Mouse (Mus musculus): ENCODE data around the gene Gm49630.
"Not testable (repeated sequence)": the region's sequence is repeated elsewhere in the genome, so short reads cannot be mapped to it uniquely, and the experiment has no call there.

Gm49630 gene

GRCm38 (mm10) chr17:7366676-7367374 is 5.0 kb downstream of the Gm49630 start:
- not testable (repeated sequence) for DNase-seq

DNA sequence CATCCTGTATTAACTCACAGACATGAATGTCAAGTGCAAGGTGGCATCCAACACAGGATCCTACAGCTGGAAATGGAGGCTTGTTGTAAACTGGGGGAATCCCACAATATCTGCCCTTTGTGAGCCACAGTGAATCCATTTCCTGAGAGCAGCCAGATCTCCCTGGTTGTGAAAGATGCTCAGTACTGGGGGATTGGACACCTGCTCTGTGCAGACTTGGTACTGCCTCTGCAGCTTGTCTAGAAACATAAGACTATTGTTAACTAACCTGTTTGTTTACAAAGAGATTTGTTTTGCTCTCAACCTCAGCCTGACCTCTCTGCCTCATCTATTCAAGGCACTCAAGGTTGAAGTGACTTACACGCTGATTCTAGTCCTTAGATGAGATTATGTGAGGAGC is 5.5 kb downstream of the Gm49630 start:
- DNase-seq = not testable (repeated sequence)

DNA sequence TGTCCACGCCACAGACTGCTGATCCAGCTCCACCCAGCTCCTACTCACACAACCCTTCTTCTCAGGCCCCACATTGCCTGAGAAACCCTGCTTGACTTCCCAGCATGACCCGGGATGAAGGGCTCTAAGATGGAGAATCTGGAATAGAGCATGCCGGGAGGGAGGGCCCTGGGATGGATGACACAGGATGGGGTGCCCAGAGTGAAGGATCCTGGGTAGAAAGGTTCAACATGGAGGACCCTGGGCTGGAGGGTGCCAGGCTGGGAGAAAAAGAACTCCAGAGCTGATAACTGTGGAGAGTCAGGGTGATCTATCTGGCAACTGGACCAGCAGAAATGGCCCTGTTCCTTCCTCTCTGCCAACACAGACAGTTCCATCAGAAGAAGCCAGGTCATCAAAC is 6.2 kb downstream of the Gm49630 start:
- not testable (repeated sequence) for DNase-seq

GRCm38 (mm10) chr17:7360749-7361465 is 10.9 kb downstream of the Gm49630 start:
- peak; percentile 88 to 90 for DNase-seq

DNA sequence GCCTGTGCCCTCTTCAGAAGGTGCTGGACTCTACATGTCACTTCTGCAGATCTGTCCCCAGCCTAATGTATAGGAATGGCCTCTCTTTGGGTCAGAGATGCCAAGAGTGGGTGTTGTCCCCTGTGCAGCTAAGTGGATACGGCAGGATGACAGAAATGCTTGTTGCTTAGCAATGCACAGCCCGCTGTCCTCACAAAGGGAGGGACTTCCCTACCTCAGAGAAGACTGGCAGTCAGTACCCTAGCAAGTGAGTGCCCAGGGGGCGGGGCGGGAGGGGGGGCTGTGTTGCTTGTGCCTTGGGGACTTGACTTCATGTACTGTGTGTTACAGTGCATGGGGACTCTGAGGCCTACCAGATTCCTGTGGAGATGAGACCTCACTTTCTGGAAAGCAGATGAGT is 12.0 kb downstream of the Gm49630 start:
- DNase-seq = not testable (repeated sequence)

- DNase-seq = not testable (repeated sequence)
Observed at GRCm38 (mm10) chr17:7352596-7352995, 19.2 kb downstream of the Gm49630 start, which contains the start of gene Ttll2. TSS of gene Ttll2 (minus strand) at chr17:7352696.

DNA sequence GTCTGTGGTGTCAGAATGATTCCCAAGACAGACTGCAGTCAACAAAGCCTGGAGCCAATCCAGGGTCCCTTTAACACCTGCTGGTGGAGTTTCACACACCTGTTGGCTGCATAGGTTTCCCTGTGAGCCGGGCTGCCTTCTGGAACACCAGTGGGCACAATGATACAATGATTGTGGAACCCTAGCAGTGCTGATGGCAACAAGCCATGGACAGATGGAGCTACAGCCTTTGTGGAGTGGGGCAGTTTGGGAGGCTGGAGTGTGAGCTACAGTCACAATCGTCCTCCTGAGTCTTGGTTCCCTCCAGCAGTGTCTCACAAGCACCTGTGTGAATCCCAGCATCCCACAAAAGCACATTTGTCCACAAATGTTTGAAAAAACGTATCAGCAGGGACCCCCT is 23.0 kb downstream of the Gm49630 start:
- DNase-seq = peak; percentile 40 to 67

- DNase-seq = not testable (repeated sequence)
Observed at GRCm38 (mm10) chr17:7337381-7337780, 34.4 kb downstream of the Gm49630 start.

DNA sequence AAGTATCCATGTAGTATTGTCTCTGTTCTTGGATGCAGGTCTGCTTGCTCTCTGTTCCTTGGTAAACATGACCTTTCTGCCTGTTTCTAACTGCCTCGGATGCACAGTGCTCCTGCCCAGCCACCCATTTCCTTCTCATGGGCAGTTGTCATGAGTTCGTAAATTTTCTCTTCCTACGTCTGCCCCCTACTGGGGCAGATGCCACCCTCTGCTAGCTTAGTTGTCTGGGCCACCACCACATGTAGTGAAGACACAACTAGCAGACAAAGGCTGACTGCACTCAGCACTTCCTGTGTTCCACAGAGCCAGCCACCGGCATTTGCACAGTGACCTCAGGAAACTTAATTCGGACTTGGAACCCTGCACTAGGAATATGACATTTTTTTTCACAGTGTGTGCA is 39.0 kb downstream of the Gm49630 start:
- not testable (repeated sequence) for DNase-seq

DNA sequence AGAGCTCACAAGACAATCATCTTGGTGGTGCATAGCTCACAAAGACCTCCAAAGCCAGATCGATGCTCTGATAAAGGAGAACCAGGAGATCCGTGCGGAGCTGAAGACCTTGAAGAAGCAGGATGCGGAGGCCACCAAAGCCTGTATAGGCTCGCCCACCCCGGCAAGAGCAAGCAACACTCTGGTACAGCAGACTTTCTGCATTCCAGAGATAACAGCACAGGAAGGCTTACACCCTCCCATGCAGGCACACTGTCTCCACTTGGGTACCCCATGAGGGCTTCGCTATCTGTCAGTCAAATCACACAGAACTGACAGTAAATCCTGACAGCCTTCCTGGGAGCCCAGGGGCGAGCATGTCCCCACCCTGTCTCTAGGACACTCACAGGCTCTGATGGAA is 45.4 kb downstream of the Gm49630 start:
- not testable (repeated sequence) for DNase-seq

DNA sequence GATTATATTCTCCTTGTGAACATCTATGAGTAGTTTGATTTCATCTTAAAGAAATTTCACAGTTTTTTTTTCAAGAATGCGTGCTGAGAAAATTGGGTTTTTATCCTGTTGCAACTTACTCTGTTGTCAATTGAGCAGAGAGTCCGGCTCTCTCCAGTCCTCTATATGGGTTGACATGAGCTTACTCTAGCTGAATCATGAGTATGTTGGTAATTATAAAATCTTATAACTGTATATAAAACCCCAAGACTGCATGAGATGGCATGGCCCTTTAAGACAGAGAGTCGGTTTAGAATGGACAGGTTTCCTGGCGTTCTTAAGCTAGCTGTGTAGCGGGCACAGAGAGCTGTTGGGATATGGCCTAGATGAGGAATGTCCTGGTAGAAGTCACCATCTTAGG is 47.4 kb downstream of the Gm49630 start, which contains the start of gene Tcp10a:
TSS of gene Tcp10a (plus strand) at position 301 of the 400 bp plus-strand sequence.
- DNase-seq = not testable (repeated sequence)

- not testable (repeated sequence) for DNase-seq
Observed at GRCm38 (mm10) chr17:7319789-7320188, 52.0 kb downstream of the Gm49630 start.

DNA sequence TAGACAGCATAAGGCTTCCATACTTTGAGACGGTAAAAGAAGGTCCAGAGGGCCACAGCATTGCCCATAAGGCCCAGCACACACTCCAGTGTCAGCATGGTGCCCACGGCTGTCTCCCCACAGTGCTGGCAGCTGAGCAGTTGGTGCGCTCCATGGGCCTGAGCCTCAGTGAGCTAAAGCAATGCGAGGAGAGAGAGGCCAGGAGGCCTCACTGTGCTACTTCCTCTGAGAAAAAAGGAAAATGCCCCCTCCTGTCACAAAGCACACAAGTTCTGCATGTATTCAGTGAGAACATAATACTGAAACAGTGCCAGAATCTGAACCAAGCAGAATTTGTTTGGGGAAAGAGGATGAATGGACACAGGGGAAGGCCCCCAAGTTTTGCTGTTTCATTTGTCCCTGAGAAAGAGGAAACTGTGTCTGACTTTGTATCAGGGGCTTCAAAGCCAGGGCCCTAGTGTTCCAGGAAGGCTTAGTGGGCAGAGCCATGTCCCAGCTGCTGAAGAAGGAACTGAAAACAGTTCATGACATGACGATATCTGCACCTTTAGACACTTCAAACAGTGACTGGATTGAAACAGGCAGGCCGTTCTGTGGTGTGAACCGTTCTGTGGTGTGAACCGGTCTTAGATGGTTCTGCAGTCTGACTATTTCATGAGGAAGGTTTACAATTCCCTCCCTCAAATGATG is 55.9 kb downstream of the Gm49630 start:
- DNase-seq = not testable (repeated sequence)

- DNase-seq = peak; percentile 27 to 39
Observed at GRCm38 (mm10) chr17:7306278-7307196, 65.2 kb downstream of the Gm49630 start.

All from cerebellum, postnatal 25 days (tissue).